Mouse (Mus musculus): ENCODE data around the gene Trpm1. TPM values are rescaled to one million over a fixed set of nuclear protein-coding genes. Genes with fewer than 3 reads are reported as not detected.

Trpm1 gene
- polyA plus RNA-seq, 1 experiment from 2014 or later = 0.22 TPM

GRCm38 (mm10) chr7:64219765-64220164 lies 66.1 kb downstream of the Trpm1 start:
- Histone ChIP-seq H3K27ac (ENCODE audit: low read length) (no peak overlapping the region), H3K27me3 (ENCODE audit: control insufficient read depth, insufficient read depth, low read length) (no peaks in the 10 kb centered on the region), H3K9me3 (replicated peaks; ENCODE audit: control insufficient read depth, low read length) (no peaks in the 10 kb centered on the region), H3K9ac (ENCODE audit: low read length) (no peak overlapping the region), H3K4me3 (replicated peaks; ENCODE audit: low read length) (no peak overlapping the region), H3K4me1 (ENCODE audit: control insufficient read depth, insufficient read depth, low read length) (no peaks in the 10 kb centered on the region), H3K36me3 (ENCODE audit: control insufficient read depth, insufficient read depth, low read length) (no peaks in the 10 kb centered on the region), H3K4me2 (ENCODE audit: low read depth, low read length) (no peak overlapping the region)
- 72% methylated on average over 7 of the region's 7 CpGs for WGBS
- no peak for ATAC-seq (ENCODE audit: insufficient read depth, low FRiP score)

- H3K4me3 ChIP-seq (replicated peaks; ENCODE audit: low read length) = no peak overlapping the region
- H3K36me3 ChIP-seq (ENCODE audit: control insufficient read depth, insufficient read depth, low read length) = no peaks in the 10 kb centered on the region
- no peaks in the 10 kb centered on the region for H3K9me3 ChIP-seq (replicated peaks; ENCODE audit: control insufficient read depth, low read length)
- H3K4me1 ChIP-seq (ENCODE audit: control insufficient read depth, insufficient read depth, low read length) = no peaks in the 10 kb centered on the region
- no peak overlapping the region for H3K4me2 ChIP-seq (ENCODE audit: low read depth, low read length)
- 88% methylated on average over 5 of the region's 5 CpGs for WGBS
- H3K9ac ChIP-seq (ENCODE audit: low read length) = no peak overlapping the region
- H3K27me3 ChIP-seq (ENCODE audit: control insufficient read depth, insufficient read depth, low read length) = no peaks in the 10 kb centered on the region
- H3K27ac ChIP-seq (ENCODE audit: low read length) = no peak overlapping the region
- no peak for ATAC-seq (ENCODE audit: insufficient read depth, low FRiP score)
Measured at GRCm38 (mm10) chr7:64223215-64223614, 69.6 kb downstream of the Trpm1 start.

GRCm38 (mm10) chr7:64226339-64227194 lies 72.9 kb downstream of the Trpm1 start:
- no peak overlapping the region for H3K9ac ChIP-seq (ENCODE audit: low read length)
- H3K27ac ChIP-seq (ENCODE audit: low read length) = no peak overlapping the region
- 0 out of 2 replicates have a peak, but pooled peaks cover 3% of the 10 kb centered on the region for H3K9me3 ChIP-seq (replicated peaks; ENCODE audit: control insufficient read depth, low read length)
- H3K4me2 ChIP-seq (ENCODE audit: low read depth, low read length) = no peak overlapping the region
- H3K36me3 ChIP-seq (ENCODE audit: control insufficient read depth, insufficient read depth, low read length) = no peaks in the 10 kb centered on the region
- no peak overlapping the region for H3K4me3 ChIP-seq (replicated peaks; ENCODE audit: low read length)
- H3K27me3 ChIP-seq (ENCODE audit: control insufficient read depth, insufficient read depth, low read length) = no peaks in the 10 kb centered on the region
- no peak for ATAC-seq (ENCODE audit: insufficient read depth, low FRiP score)
- 87% methylated on average over 27 of the region's 27 CpGs for WGBS
- no peaks in the 10 kb centered on the region for H3K4me1 ChIP-seq (ENCODE audit: control insufficient read depth, insufficient read depth, low read length)

GRCm38 (mm10) chr7:64227586-64227985 lies 74.0 kb downstream of the Trpm1 start:
- Histone ChIP-seq H3K9ac (ENCODE audit: low read length) (no peak overlapping the region), H3K4me3 (replicated peaks; ENCODE audit: low read length) (no peak overlapping the region), H3K27ac (ENCODE audit: low read length) (no peak overlapping the region), H3K9me3 (replicated peaks; ENCODE audit: control insufficient read depth, low read length) (0 out of 2 replicates have a peak, but pooled peaks cover 3% of the 10 kb centered on the region), H3K27me3 (ENCODE audit: control insufficient read depth, insufficient read depth, low read length) (no peaks in the 10 kb centered on the region), H3K36me3 (ENCODE audit: control insufficient read depth, insufficient read depth, low read length) (no peaks in the 10 kb centered on the region), H3K4me1 (ENCODE audit: control insufficient read depth, insufficient read depth, low read length) (no peaks in the 10 kb centered on the region), H3K4me2 (ENCODE audit: low read depth, low read length) (no peak overlapping the region)
- no peak for ATAC-seq (ENCODE audit: insufficient read depth, low FRiP score)
- WGBS = 77% methylated on average over 5 of the region's 5 CpGs

- H3K9ac ChIP-seq (ENCODE audit: low read length) = no peak overlapping the region
- no peak overlapping the region for H3K4me2 ChIP-seq (ENCODE audit: low read depth, low read length)
- H3K4me1 ChIP-seq (ENCODE audit: control insufficient read depth, insufficient read depth, low read length) = no peaks in the 10 kb centered on the region
- no peak for ATAC-seq (ENCODE audit: insufficient read depth, low FRiP score)
- H3K27me3 ChIP-seq (ENCODE audit: control insufficient read depth, insufficient read depth, low read length) = no peaks in the 10 kb centered on the region
- 88% methylated on average over 2 of the region's 2 CpGs for WGBS
- no peak overlapping the region for H3K4me3 ChIP-seq (replicated peaks; ENCODE audit: low read length)
- H3K9me3 ChIP-seq (replicated peaks; ENCODE audit: control insufficient read depth, low read length) = 0 out of 2 replicates have a peak, but pooled peaks cover 3% of the 10 kb centered on the region
- no peaks in the 10 kb centered on the region for H3K36me3 ChIP-seq (ENCODE audit: control insufficient read depth, insufficient read depth, low read length)
- H3K27ac ChIP-seq (ENCODE audit: low read length) = no peak overlapping the region
Measured at GRCm38 (mm10) chr7:64228300-64228699, 74.7 kb downstream of the Trpm1 start.

DNA sequence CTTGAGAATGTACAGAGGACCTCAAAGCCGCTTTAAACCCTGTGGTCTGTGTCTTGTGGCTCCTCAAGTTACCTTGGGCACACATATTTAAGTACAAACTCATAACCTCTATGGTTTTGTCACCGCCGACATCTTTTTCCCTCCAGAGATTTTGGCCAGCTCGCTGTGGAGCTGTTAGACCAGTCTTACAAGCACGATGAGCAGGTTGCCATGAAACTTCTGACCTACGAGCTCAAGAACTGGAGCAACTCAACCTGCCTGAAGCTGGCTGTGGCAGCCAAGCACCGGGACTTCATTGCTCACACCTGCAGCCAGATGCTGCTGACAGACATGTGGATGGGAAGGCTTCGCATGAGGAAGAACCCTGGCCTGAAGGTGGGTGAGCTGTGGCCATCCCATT lies 76.3 kb downstream of the Trpm1 start:
- H3K27ac ChIP-seq (ENCODE audit: low read length) = no peak overlapping the region
- no peaks in the 10 kb centered on the region for H3K4me1 ChIP-seq (ENCODE audit: control insufficient read depth, insufficient read depth, low read length)
- no peaks in the 10 kb centered on the region for H3K36me3 ChIP-seq (ENCODE audit: control insufficient read depth, insufficient read depth, low read length)
- H3K9me3 ChIP-seq (replicated peaks; ENCODE audit: control insufficient read depth, low read length) = 0 out of 2 replicates have a peak, but pooled peaks cover 3% of the 10 kb centered on the region
- H3K4me3 ChIP-seq (replicated peaks; ENCODE audit: low read length) = no peak overlapping the region
- H3K9ac ChIP-seq (ENCODE audit: low read length) = no peak overlapping the region
- no peak overlapping the region for H3K4me2 ChIP-seq (ENCODE audit: low read depth, low read length)
- ATAC-seq (ENCODE audit: insufficient read depth, low FRiP score) = no peak
- no peaks in the 10 kb centered on the region for H3K27me3 ChIP-seq (ENCODE audit: control insufficient read depth, insufficient read depth, low read length)
- 84% methylated on average over 8 of the region's 8 CpGs for WGBS

DNA sequence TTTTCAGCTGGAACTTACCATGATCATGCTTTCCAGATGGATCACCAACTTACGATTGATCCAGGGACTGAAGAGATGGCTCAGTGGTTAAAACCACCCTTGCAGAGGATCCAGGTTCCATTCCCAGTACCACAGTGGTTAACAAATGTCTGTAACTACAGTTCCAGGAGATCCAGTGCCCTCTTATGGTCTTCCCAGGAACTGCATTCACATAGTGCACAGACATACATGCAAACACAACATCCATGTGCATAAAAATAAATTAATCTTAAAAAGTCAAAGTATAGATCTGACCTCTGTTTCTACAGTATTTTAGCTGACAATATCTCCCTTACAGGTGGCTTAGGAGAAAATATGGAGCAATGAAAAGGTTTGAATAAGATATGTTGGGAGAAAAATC lies 77.4 kb downstream of the Trpm1 start:
- Histone ChIP-seq H3K4me1 (ENCODE audit: control insufficient read depth, insufficient read depth, low read length) (no peaks in the 10 kb centered on the region), H3K9ac (ENCODE audit: low read length) (no peak overlapping the region), H3K4me2 (ENCODE audit: low read depth, low read length) (no peak overlapping the region), H3K9me3 (replicated peaks; ENCODE audit: control insufficient read depth, low read length) (0 out of 2 replicates have a peak, but pooled peaks cover 3% of the 10 kb centered on the region), H3K27ac (ENCODE audit: low read length) (no peak overlapping the region), H3K36me3 (ENCODE audit: control insufficient read depth, insufficient read depth, low read length) (no peaks in the 10 kb centered on the region), H3K27me3 (ENCODE audit: control insufficient read depth, insufficient read depth, low read length) (no peaks in the 10 kb centered on the region), H3K4me3 (replicated peaks; ENCODE audit: low read length) (no peak overlapping the region)
- no peak for ATAC-seq (ENCODE audit: insufficient read depth, low FRiP score)
- 100% methylated on average over 1 of the region's 1 CpGs for WGBS

DNA sequence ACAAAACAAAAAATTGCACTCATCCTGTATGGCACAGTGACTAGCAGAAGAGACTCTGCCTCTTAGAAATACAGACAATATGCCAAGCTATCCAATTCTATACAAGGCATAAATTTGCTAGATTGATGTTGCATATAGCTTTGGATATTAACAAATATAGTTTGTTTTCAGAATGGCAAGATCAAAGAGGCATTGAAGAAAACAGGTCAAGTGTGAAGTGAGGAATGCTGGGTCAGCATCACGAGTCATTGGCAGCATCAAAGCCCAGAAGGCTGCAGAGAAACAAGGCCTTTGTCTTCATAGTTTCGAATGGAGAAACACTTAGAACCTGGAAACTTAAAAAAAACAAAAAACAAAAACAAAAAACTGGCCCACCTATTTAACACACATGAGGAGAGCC lies 78.4 kb downstream of the Trpm1 start:
- ATAC-seq (ENCODE audit: insufficient read depth, low FRiP score) = no peak
- H3K4me3 ChIP-seq (replicated peaks; ENCODE audit: low read length) = no peak overlapping the region
- no peak overlapping the region for H3K27ac ChIP-seq (ENCODE audit: low read length)
- H3K9me3 ChIP-seq (replicated peaks; ENCODE audit: control insufficient read depth, low read length) = 0 out of 2 replicates have a peak, but pooled peaks cover 3% of the 10 kb centered on the region
- H3K4me1 ChIP-seq (ENCODE audit: control insufficient read depth, insufficient read depth, low read length) = no peaks in the 10 kb centered on the region
- H3K27me3 ChIP-seq (ENCODE audit: control insufficient read depth, insufficient read depth, low read length) = no peaks in the 10 kb centered on the region
- no peak overlapping the region for H3K9ac ChIP-seq (ENCODE audit: low read length)
- 73% methylated on average over 2 of the region's 2 CpGs for WGBS
- no peaks in the 10 kb centered on the region for H3K36me3 ChIP-seq (ENCODE audit: control insufficient read depth, insufficient read depth, low read length)
- H3K4me2 ChIP-seq (ENCODE audit: low read depth, low read length) = no peak overlapping the region

- H3K36me3 ChIP-seq (ENCODE audit: control insufficient read depth, insufficient read depth, low read length) = no peaks in the 10 kb centered on the region
- no peaks in the 10 kb centered on the region for H3K4me1 ChIP-seq (ENCODE audit: control insufficient read depth, insufficient read depth, low read length)
- H3K9ac ChIP-seq (ENCODE audit: low read length) = no peak overlapping the region
- 0 out of 2 replicates have a peak, but pooled peaks cover 3% of the 10 kb centered on the region for H3K9me3 ChIP-seq (replicated peaks; ENCODE audit: control insufficient read depth, low read length)
- no peaks in the 10 kb centered on the region for H3K27me3 ChIP-seq (ENCODE audit: control insufficient read depth, insufficient read depth, low read length)
- no peak overlapping the region for H3K4me3 ChIP-seq (replicated peaks; ENCODE audit: low read length)
- H3K4me2 ChIP-seq (ENCODE audit: low read depth, low read length) = no peak overlapping the region
- no peak overlapping the region for H3K27ac ChIP-seq (ENCODE audit: low read length)
- WGBS = 89% methylated on average over 5 of the region's 5 CpGs
- no peak for ATAC-seq (ENCODE audit: insufficient read depth, low FRiP score)
Measured at GRCm38 (mm10) chr7:64234310-64234820, 80.7 kb downstream of the Trpm1 start.
